Mouse (Mus musculus) MEL (cell line): ENCODE data around the gene C1qc.

Experiments
- BHLHE40 ChIP-seq: IDR thresholded peaks from 2 replicates; pipeline ENCODE4 v1.6.1; 2012; ENCODE audit warnings: low read depth, mild to moderate bottlenecking, inconsistent platforms, low read length, improper control_type of control experiment, borderline replicate concordance
- CTCF ChIP-seq, 3 experiments: IDR thresholded peaks in 2 of 3; conservative IDR thresholded peaks in 1 of 3; 2 replicates each; pipeline ENCODE4 v1.5.1; 2011 to 2012; ENCODE audit warnings: low read length in 3 of 3, low read depth in 2 of 3, mild to moderate bottlenecking in 2 of 3, improper control_type of control experiment in 1 of 3, inconsistent platforms in 1 of 3, mixed read lengths in 1 of 3, moderate library complexity in 1 of 3; ENCODE audit not compliant: control insufficient read depth in 1 of 3, insufficient read depth in 1 of 3, poor library complexity in 1 of 3, severe bottlenecking in 1 of 3
- E2F4 ChIP-seq: IDR thresholded peaks from 2 replicates; pipeline ENCODE4 v1.6.1; 2011; ENCODE audit warnings: low read depth, low read length, improper control_type of control experiment, borderline replicate concordance
- EP300 ChIP-seq, 2 experiments: IDR thresholded peaks; 2 replicates each; pipeline ENCODE4 v1.6.1; 2011; ENCODE audit warnings: improper control_type of control experiment in 2 of 2, low read length in 2 of 2, low read depth in 1 of 2, mild to moderate bottlenecking in 1 of 2
- HCFC1 ChIP-seq: IDR thresholded peaks from 2 replicates; pipeline ENCODE4 v1.6.1; 2012; ENCODE audit warnings: low read depth, mild to moderate bottlenecking, inconsistent platforms, low read length, improper control_type of control experiment, moderate library complexity
- KAT2A ChIP-seq: conservative IDR thresholded peaks from 2 replicates; pipeline ENCODE4 v1.6.1; 2012; ENCODE audit warnings: low read depth, low read length, improper control_type of control experiment, inconsistent platforms
- MXI1 ChIP-seq: IDR thresholded peaks from 2 replicates; pipeline ENCODE4 v1.6.1; 2011; ENCODE audit warnings: mild to moderate bottlenecking, low read depth, low read length, improper control_type of control experiment
- POLR2A ChIP-seq, 2 experiments: IDR thresholded peaks; 2 replicates each; pipeline ENCODE4 v1.6.1; 2011 to 2012; ENCODE audit warnings: low read length in 2 of 2, mild to moderate bottlenecking in 2 of 2, control low read depth in 1 of 2, improper control_type of control experiment in 1 of 2, low read depth in 1 of 2, moderate library complexity in 1 of 2; ENCODE audit not compliant: control insufficient read depth in 1 of 2, insufficient read depth in 1 of 2, poor library complexity in 1 of 2
- POLR2AphosphoS2 ChIP-seq: IDR thresholded peaks from 2 replicates; pipeline ENCODE4 v1.6.1; 2011; ENCODE audit warnings: low read length, improper control_type of control experiment
- TBP ChIP-seq: IDR thresholded peaks from 2 replicates; pipeline ENCODE4 v1.8.0; 2011; ENCODE audit warnings: low read depth, low read length, improper control_type of control experiment
- TCF12 ChIP-seq: IDR thresholded peaks from 2 replicates; pipeline ENCODE4 v1.6.1; 2014; ENCODE audit warnings: low read depth, mild to moderate bottlenecking, inconsistent platforms, low read length, improper control_type of control experiment, moderate library complexity
- USF2 ChIP-seq, 2 experiments: IDR thresholded peaks; 2 replicates each; pipeline ENCODE4 v1.6.1; 2011 to 2012; ENCODE audit warnings: improper control_type of control experiment in 2 of 2, low read length in 2 of 2, borderline replicate concordance in 1 of 2, inconsistent platforms in 1 of 2, low read depth in 1 of 2, mild to moderate bottlenecking in 1 of 2; ENCODE audit not compliant: insufficient read depth in 1 of 2
- ZMIZ1 ChIP-seq: IDR thresholded peaks from 2 replicates; pipeline ENCODE4 v1.6.1; 2012; ENCODE audit warnings: low read depth, mild to moderate bottlenecking, inconsistent platforms, low read length, improper control_type of control experiment, moderate library complexity

DNA sequence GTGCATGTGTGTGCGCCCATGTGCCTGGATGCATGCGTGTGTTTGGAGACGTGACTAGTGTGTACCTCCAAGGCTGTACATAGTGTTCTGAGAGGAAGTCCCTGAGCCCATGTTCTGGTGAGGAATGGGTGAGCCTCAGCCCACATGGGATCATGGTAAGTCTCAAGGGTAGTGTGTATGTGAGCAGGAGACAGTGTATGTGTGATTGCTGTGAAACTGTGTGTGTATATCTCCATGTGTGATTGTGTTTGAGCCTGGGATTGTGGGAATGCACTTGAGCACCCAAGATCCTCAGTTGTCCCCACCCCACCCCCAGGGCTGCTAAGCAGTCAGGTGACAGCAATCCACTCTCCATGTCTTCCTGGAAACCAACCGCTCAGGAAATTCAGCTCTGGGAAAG lies 2.0 kb upstream of the C1qc start:
- no peak for TF ChIP-seq E2F4
- TF ChIP-seq CTCF (IDR thresholded peaks at IDR 0.05 in 2 of 3, conservative IDR thresholded peaks at IDR 0.05 in 1 of 3; ENCODE audit: control insufficient read depth in 1 of 3, insufficient read depth in 1 of 3, low read depth in 2 of 3, low read length in 3 of 3, poor library complexity in 1 of 3, severe bottlenecking in 1 of 3): no peak
- TF ChIP-seq POLR2A (IDR thresholded peaks at IDR 0.05; ENCODE audit: control insufficient read depth in 1 of 2, insufficient read depth in 1 of 2, low read depth in 1 of 2, low read length in 2 of 2, poor library complexity in 1 of 2): no peak
- no peak for TF ChIP-seq BHLHE40
- no peak for TF ChIP-seq POLR2AphosphoS2
- TF ChIP-seq HCFC1: no peak
- TF ChIP-seq USF2 (IDR thresholded peaks at IDR 0.05; ENCODE audit: borderline replicate concordance in 1 of 2, insufficient read depth in 1 of 2, low read depth in 1 of 2, low read length in 2 of 2): no peak
- TF ChIP-seq ZMIZ1: no peak
- no peak for TF ChIP-seq EP300 (IDR thresholded peaks at IDR 0.05; ENCODE audit: low read depth in 1 of 2, low read length in 2 of 2)
- TF ChIP-seq MXI1: no peak
- TF ChIP-seq TBP: no peak
- TF ChIP-seq KAT2A: no peak
- no peak for TF ChIP-seq TCF12
